Mouse (Mus musculus): ENCODE results near the gene Pdzrn4. TPM values are rescaled to one million over a fixed set of nuclear protein-coding genes. Genes with fewer than 3 reads are reported as not detected.

The Pdzrn4 gene
- polyA plus RNA-seq, 1 experiment from 2014 or later = 2.9 TPM

- WGBS = 29% methylated on average over 7 of the region's 7 CpGs
- Histone ChIP-seq H3K9ac (no peak overlapping the region), H3K9me3 (no peaks in the 10 kb centered on the region), H3K4me2 (no peak overlapping the region), H3K4me3 (no peak overlapping the region), H3K27me3 (no peaks in the 10 kb centered on the region), H3K36me3 (no peaks in the 10 kb centered on the region), H3K4me1 (no peaks in the 10 kb centered on the region; the same call in 1 of the 2 replicates), H3K27ac (no peak overlapping the region)
- ATAC-seq (ENCODE audit: insufficient number of reproducible peaks, low FRiP score, low TSS enrichment, low read depth) = no peak
Observed at GRCm38 (mm10) chr15:92416658-92417057, 20.0 kb downstream of the Pdzrn4 start.

- 27% methylated on average over 3 of the region's 3 CpGs for WGBS
- no peak overlapping the region for H3K27ac ChIP-seq
- ATAC-seq (ENCODE audit: insufficient number of reproducible peaks, low FRiP score, low TSS enrichment, low read depth) = no peak
Observed at GRCm38 (mm10) chr15:92417120-92417519, 20.4 kb downstream of the Pdzrn4 start.

GRCm38 (mm10) chr15:92434605-92435004 lies 37.9 kb downstream of the Pdzrn4 start:
- no peaks in the 10 kb centered on the region for H3K36me3 ChIP-seq
- WGBS = 7% methylated on average over 6 of the region's 6 CpGs
- H3K4me1 ChIP-seq = no peaks in the 10 kb centered on the region
- no peak overlapping the region for H3K9ac ChIP-seq
- H3K4me3 ChIP-seq = no peak overlapping the region
- no peak overlapping the region for H3K27ac ChIP-seq
- H3K4me2 ChIP-seq = no peak overlapping the region
- no peaks in the 10 kb centered on the region for H3K27me3 ChIP-seq
- H3K9me3 ChIP-seq = no peaks in the 10 kb centered on the region
- no peak for ATAC-seq (ENCODE audit: insufficient number of reproducible peaks, low FRiP score, low TSS enrichment, low read depth)

More at GRCm38 (mm10) chr15:92417120-92417519, 20.4 kb downstream of the Pdzrn4 start:
- no peaks in the 10 kb centered on the region for H3K9me3 ChIP-seq
- H3K4me3 ChIP-seq = no peak overlapping the region
- H3K4me1 ChIP-seq = no peaks in the 10 kb centered on the region; the same call in 1 of the 2 replicates
- H3K36me3 ChIP-seq = no peaks in the 10 kb centered on the region
- no peak overlapping the region for H3K9ac ChIP-seq
- H3K4me2 ChIP-seq = no peak overlapping the region
- no peaks in the 10 kb centered on the region for H3K27me3 ChIP-seq

GRCm38 (mm10) chr15:92435306-92435705 lies 38.6 kb downstream of the Pdzrn4 start:
- Histone ChIP-seq H3K4me1 (no peaks in the 10 kb centered on the region), H3K4me3 (no peak overlapping the region), H3K9ac (no peak overlapping the region), H3K27ac (no peak overlapping the region), H3K9me3 (no peaks in the 10 kb centered on the region), H3K4me2 (no peak overlapping the region), H3K27me3 (no peaks in the 10 kb centered on the region), H3K36me3 (no peaks in the 10 kb centered on the region)
- no peak for ATAC-seq (ENCODE audit: insufficient number of reproducible peaks, low FRiP score, low TSS enrichment, low read depth)
- 43% methylated on average over 4 of the region's 4 CpGs for WGBS

GRCm38 (mm10) chr15:92441630-92442180 lies 45.0 kb downstream of the Pdzrn4 start:
- Histone ChIP-seq H3K9me3 (no peaks in the 10 kb centered on the region), H3K36me3 (no peaks in the 10 kb centered on the region), H3K27ac (no peak overlapping the region), H3K9ac (no peak overlapping the region), H3K27me3 (no peaks in the 10 kb centered on the region), H3K4me1 (no peaks in the 10 kb centered on the region), H3K4me3 (no peak overlapping the region), H3K4me2 (0 out of 2 replicates have a peak overlapping the region, but pooled peaks have one; percentile 5)
- ATAC-seq (ENCODE audit: insufficient number of reproducible peaks, low FRiP score, low TSS enrichment, low read depth) = no peak
- WGBS = 37% methylated on average over 19 of the region's 19 CpGs

GRCm38 (mm10) chr15:92447708-92448147 lies 51.0 kb downstream of the Pdzrn4 start:
- Histone ChIP-seq H3K9me3 (no peaks in the 10 kb centered on the region), H3K4me1 (no peaks in the 10 kb centered on the region), H3K4me3 (no peak overlapping the region), H3K9ac (no peak overlapping the region), H3K27ac (no peak overlapping the region), H3K4me2 (no peak overlapping the region), H3K36me3 (no peaks in the 10 kb centered on the region), H3K27me3 (no peaks in the 10 kb centered on the region)
- no peak for ATAC-seq (ENCODE audit: insufficient number of reproducible peaks, low FRiP score, low TSS enrichment, low read depth)
- 34% methylated on average over 8 of the region's 8 CpGs for WGBS

GRCm38 (mm10) chr15:92449112-92449511 lies 52.4 kb downstream of the Pdzrn4 start:
- Histone ChIP-seq H3K4me1 (no peaks in the 10 kb centered on the region), H3K4me3 (no peak overlapping the region), H3K4me2 (no peak overlapping the region), H3K9me3 (no peaks in the 10 kb centered on the region), H3K27me3 (no peaks in the 10 kb centered on the region), H3K36me3 (no peaks in the 10 kb centered on the region), H3K27ac (no peak overlapping the region), H3K9ac (no peak overlapping the region)
- WGBS = 94% methylated on average over 8 of the region's 8 CpGs
- no peak for ATAC-seq (ENCODE audit: insufficient number of reproducible peaks, low FRiP score, low TSS enrichment, low read depth)

- 54% methylated on average over 7 of the region's 7 CpGs for WGBS
- Histone ChIP-seq H3K36me3 (no peaks in the 10 kb centered on the region), H3K4me2 (no peak overlapping the region), H3K27me3 (no peaks in the 10 kb centered on the region), H3K4me3 (no peak overlapping the region), H3K9ac (no peak overlapping the region), H3K27ac (no peak overlapping the region), H3K9me3 (no peaks in the 10 kb centered on the region), H3K4me1 (no peaks in the 10 kb centered on the region)
- ATAC-seq (ENCODE audit: insufficient number of reproducible peaks, low FRiP score, low TSS enrichment, low read depth) = no peak
Observed at GRCm38 (mm10) chr15:92452620-92453019, 55.9 kb downstream of the Pdzrn4 start.

GRCm38 (mm10) chr15:92482198-92482597 lies 85.5 kb downstream of the Pdzrn4 start:
- WGBS = 72% methylated on average over 6 of the region's 6 CpGs
- ATAC-seq (ENCODE audit: insufficient number of reproducible peaks, low FRiP score, low TSS enrichment, low read depth) = no peak
- Histone ChIP-seq H3K36me3 (no peaks in the 10 kb centered on the region), H3K4me1 (no peaks in the 10 kb centered on the region), H3K27me3 (no peaks in the 10 kb centered on the region), H3K4me2 (no peak overlapping the region), H3K9ac (no peak overlapping the region), H3K9me3 (no peaks in the 10 kb centered on the region), H3K4me3 (no peak overlapping the region), H3K27ac (no peak overlapping the region)

- 79% methylated on average over 3 of the region's 3 CpGs for WGBS
- ATAC-seq (ENCODE audit: insufficient number of reproducible peaks, low FRiP score, low TSS enrichment, low read depth) = no peak
- no peaks in the 10 kb centered on the region for H3K36me3 ChIP-seq
Observed at GRCm38 (mm10) chr15:92491376-92491775, 94.7 kb downstream of the Pdzrn4 start.

GRCm38 (mm10) chr15:92495465-92496174 lies 98.9 kb downstream of the Pdzrn4 start:
- Histone ChIP-seq H3K9me3 (no peaks in the 10 kb centered on the region), H3K36me3 (no peaks in the 10 kb centered on the region), H3K27me3 (no peaks in the 10 kb centered on the region), H3K4me2 (no peak overlapping the region), H3K9ac (no peak overlapping the region), H3K4me1 (no peaks in the 10 kb centered on the region), H3K4me3 (no peak overlapping the region), H3K27ac (no peak overlapping the region)
- 91% methylated on average over 12 of the region's 12 CpGs for WGBS
- ATAC-seq (ENCODE audit: insufficient number of reproducible peaks, low FRiP score, low TSS enrichment, low read depth) = no peak

More at GRCm38 (mm10) chr15:92491376-92491775, 94.7 kb downstream of the Pdzrn4 start:
- no peaks in the 10 kb centered on the region for H3K27me3 ChIP-seq
- no peaks in the 10 kb centered on the region for H3K4me1 ChIP-seq
- no peaks in the 10 kb centered on the region for H3K9me3 ChIP-seq
- H3K4me2 ChIP-seq = no peak overlapping the region
- H3K4me3 ChIP-seq = no peak overlapping the region
- H3K9ac ChIP-seq = no peak overlapping the region
- no peak overlapping the region for H3K27ac ChIP-seq

- H3K27ac ChIP-seq = no peak overlapping the region
- ATAC-seq (ENCODE audit: insufficient number of reproducible peaks, low FRiP score, low TSS enrichment, low read depth) = no peak
- H3K4me1 ChIP-seq = no peaks in the 10 kb centered on the region
- H3K9me3 ChIP-seq = no peaks in the 10 kb centered on the region
- H3K4me3 ChIP-seq = no peak overlapping the region
- no peaks in the 10 kb centered on the region for H3K27me3 ChIP-seq
- H3K4me2 ChIP-seq = no peak overlapping the region
- no peak overlapping the region for H3K9ac ChIP-seq
- 56% methylated on average over 9 of the region's 9 CpGs for WGBS
- H3K36me3 ChIP-seq = no peaks in the 10 kb centered on the region
Observed at GRCm38 (mm10) chr15:92500276-92500838, 103.7 kb downstream of the Pdzrn4 start.

All from limb, embryonic 15.5 days (tissue).